Mouse (Mus musculus) liver, embryonic 13.5 days (tissue): ENCODE results near the gene Tnk2. TPM values are rescaled to one million over a fixed set of nuclear protein-coding genes. Genes with fewer than 3 reads are reported as not detected.

Experiments used
- ATAC-seq: fragments of 200-750 bp; cut with Nextera tagmentation; 2 replicates; pipeline ENCODE4 v1.8.0; 2017; ENCODE audit warnings: low read depth, mild to moderate bottlenecking, moderate number of reproducible peaks, moderate library complexity
- DNase-seq: peaks from one replicate; pipeline ENCODE4 v3.0.0; 2022
- H3K27ac ChIP-seq: fragments of 300-500 bp; sonication (generic); 2 replicates; pipeline ENCODE4 v1.5.1; 2015; ENCODE audit warnings: moderate library complexity, mild to moderate bottlenecking, inconsistent platforms
- H3K27me3 ChIP-seq: fragments of 300-500 bp; sonication (generic); 2 replicates; pipeline ENCODE4 v1.6.1; 2015; ENCODE audit warnings: mild to moderate bottlenecking, inconsistent platforms
- H3K36me3 ChIP-seq: fragments of 300-500 bp; sonication (generic); 2 replicates; pipeline ENCODE4 v1.6.1; 2015; ENCODE audit warnings: mild to moderate bottlenecking, inconsistent platforms
- H3K4me1 ChIP-seq: fragments of 300-500 bp; sonication (generic); replicated peaks from 2 replicates; pipeline ENCODE4 v1.6.1; 2015; ENCODE audit warnings: inconsistent platforms
- H3K4me2 ChIP-seq: fragments of 300-500 bp; sonication (generic); 2 replicates; pipeline ENCODE4 v1.6.1; 2015; ENCODE audit warnings: inconsistent platforms, mild to moderate bottlenecking, moderate library complexity
- H3K4me3 ChIP-seq: fragments of 300-500 bp; sonication (generic); replicated peaks from 2 replicates; pipeline ENCODE4 v1.5.1; 2015; ENCODE audit warnings: mild to moderate bottlenecking, inconsistent platforms
- H3K9ac ChIP-seq: fragments of 300-500 bp; sonication (generic); 2 replicates; pipeline ENCODE4 v1.6.1; 2015; ENCODE audit warnings: mild to moderate bottlenecking, inconsistent platforms
- H3K9me3 ChIP-seq: fragments of 300-500 bp; sonication (generic); replicated peaks from 2 replicates; pipeline ENCODE4 v1.6.1; 2016; ENCODE audit warnings: inconsistent platforms
- WGBS: fragments of 180-500 bp; shearing (Covaris S2); methylation state at CpG from one replicate; pipeline ENCODE4 v1.1.7; 2015; ENCODE audit not compliant: insufficient replicate concordance; 5-methylcytosine and 5-hydroxymethylcytosine counted together
- polyA plus RNA-seq: library from polyadenylated mRNA; unstranded; fragments of >200 nt; fragmentation: Nextera tagmentation; extraction: Ambion mirVana; gene quantifications from 2 replicates; pipeline ENCODE4 v1.2.1, GENCODE M21; 2015

Gene Tnk2
- polyA plus RNA-seq, 1 experiment from 2014 or later, result 4.9 TPM

GRCm38 (mm10) chr16:32660557-32661321 lies 17.1 kb downstream of the Tnk2 start:
- DNase-seq, result no peak
- ATAC-seq, result no peak
- no peaks in the 10 kb centered on the region for H3K27me3 ChIP-seq
- H3K4me2 ChIP-seq, result no peak overlapping the region
- H3K36me3 ChIP-seq, result no peaks in the 10 kb centered on the region
- no peak overlapping the region for H3K4me3 ChIP-seq
- peak overlapping the region; percentile 56 for H3K27ac ChIP-seq
- WGBS, result 64% methylated on average over 10 of the region's 10 CpGs
- peaks cover 99% of the 10 kb centered on the region for H3K4me1 ChIP-seq
- H3K9me3 ChIP-seq, result no peaks in the 10 kb centered on the region
- H3K9ac ChIP-seq, result peak overlapping the region; percentile 33; the same call in 1 of the 2 replicates

GRCm38 (mm10) chr16:32661493-32661921 lies 17.8 kb downstream of the Tnk2 start:
- Histone ChIP-seq H3K9ac (peak overlapping the region; percentile 33; the same call in 1 of the 2 replicates), H3K36me3 (no peaks in the 10 kb centered on the region), H3K4me3 (no peak overlapping the region), H3K27me3 (no peaks in the 10 kb centered on the region), H3K27ac (peak overlapping the region; percentile 56), H3K9me3 (no peaks in the 10 kb centered on the region), H3K4me1 (peaks cover 99% of the 10 kb centered on the region), H3K4me2 (no peak overlapping the region)
- no peak for ATAC-seq
- no peak for DNase-seq
- 39% methylated on average over 10 of the region's 10 CpGs for WGBS

- 89% methylated on average over 7 of the region's 7 CpGs for WGBS
- peak overlapping the region; percentile 56; the same call in 1 of the 2 replicates for H3K27ac ChIP-seq
- DNase-seq (no peak), ATAC-seq (no peak)
- H3K9me3 ChIP-seq, result no peaks in the 10 kb centered on the region
- H3K9ac ChIP-seq, result no peak overlapping the region
- 0 out of 2 replicates have a peak, but pooled peaks cover 2% of the 10 kb centered on the region for H3K36me3 ChIP-seq
- peaks cover 100% of the 10 kb centered on the region for H3K4me1 ChIP-seq
- H3K27me3 ChIP-seq, result no peaks in the 10 kb centered on the region
- H3K4me2 ChIP-seq, result no peak overlapping the region
- no peak overlapping the region for H3K4me3 ChIP-seq
Measured at GRCm38 (mm10) chr16:32662372-32662771, 18.7 kb downstream of the Tnk2 start.

GRCm38 (mm10) chr16:32663231-32663858 lies 19.7 kb downstream of the Tnk2 start:
- Histone ChIP-seq H3K27ac (peak overlapping the region; percentile 96), H3K4me2 (peak overlapping the region; percentile 37), H3K27me3 (no peaks in the 10 kb centered on the region), H3K9ac (peak overlapping the region; percentile 70), H3K4me1 (peaks cover 100% of the 10 kb centered on the region), H3K4me3 (no peak overlapping the region), H3K9me3 (no peaks in the 10 kb centered on the region), H3K36me3 (peaks cover 10% of the 10 kb centered on the region; the same call in 1 of the 2 replicates)
- 75% methylated on average over 9 of the region's 9 CpGs for WGBS
- DNase-seq (no peak), ATAC-seq (no peak)

GRCm38 (mm10) chr16:32664211-32664610 lies 20.5 kb downstream of the Tnk2 start:
- ATAC-seq (no peak), DNase-seq (no peak)
- Histone ChIP-seq H3K4me2 (peak overlapping the region; percentile 37), H3K4me3 (no peak overlapping the region), H3K27ac (peak overlapping the region; percentile 96), H3K9me3 (no peaks in the 10 kb centered on the region), H3K27me3 (no peaks in the 10 kb centered on the region), H3K9ac (peak overlapping the region; percentile 70), H3K4me1 (peaks cover 100% of the 10 kb centered on the region), H3K36me3 (peaks cover 14% of the 10 kb centered on the region)
- WGBS, result 36% methylated on average over 2 of the region's 2 CpGs

GRCm38 (mm10) chr16:32665851-32666665 lies 22.4 kb downstream of the Tnk2 start:
- Histone ChIP-seq H3K4me3 (peak overlapping the region; percentile 26; the same call in 1 of the 2 replicates), H3K36me3 (peaks cover 33% of the 10 kb centered on the region), H3K27me3 (no peaks in the 10 kb centered on the region), H3K9ac (peak overlapping the region; percentile 70), H3K27ac (peak overlapping the region; percentile 96), H3K9me3 (no peaks in the 10 kb centered on the region), H3K4me2 (peak overlapping the region; percentile 59), H3K4me1 (peaks cover 100% of the 10 kb centered on the region)
- peak; percentile 82 for DNase-seq
- whole genome bisulfite sequencing, result 2% methylated on average over 11 of the region's 11 CpGs
- ATAC-seq, result peak; percentile 94

GRCm38 (mm10) chr16:32666671-32667551 lies 23.2 kb downstream of the Tnk2 start:
- H3K27ac ChIP-seq, result peak overlapping the region; percentile 96
- H3K36me3 ChIP-seq, result peaks cover 41% of the 10 kb centered on the region
- H3K4me3 ChIP-seq, result 0 out of 2 replicates have a peak overlapping the region, but pooled peaks have one; percentile 6
- WGBS, result 48% methylated on average over 9 of the region's 9 CpGs
- H3K4me1 ChIP-seq, result peaks cover 100% of the 10 kb centered on the region
- ATAC-seq (no peak), DNase-seq (no peak)
- no peaks in the 10 kb centered on the region for H3K27me3 ChIP-seq
- H3K4me2 ChIP-seq, result peak overlapping the region; percentile 59
- no peaks in the 10 kb centered on the region for H3K9me3 ChIP-seq
- peak overlapping the region; percentile 70 for H3K9ac ChIP-seq

- H3K4me1 ChIP-seq, result peaks cover 100% of the 10 kb centered on the region
- WGBS, result 58% methylated on average over 3 of the region's 3 CpGs
- H3K9ac ChIP-seq, result peak overlapping the region; percentile 70
- H3K9me3 ChIP-seq, result no peaks in the 10 kb centered on the region
- peaks cover 46% of the 10 kb centered on the region for H3K36me3 ChIP-seq
- DNase-seq, result no peak
- no peak for ATAC-seq
- no peak overlapping the region for H3K4me3 ChIP-seq
- H3K27me3 ChIP-seq, result no peaks in the 10 kb centered on the region
- H3K4me2 ChIP-seq, result no peak overlapping the region
- peak overlapping the region; percentile 96 for H3K27ac ChIP-seq
Measured at GRCm38 (mm10) chr16:32667552-32667872, 23.8 kb downstream of the Tnk2 start.

- H3K4me2 ChIP-seq, result no peak overlapping the region
- H3K4me1 ChIP-seq, result peaks cover 100% of the 10 kb centered on the region
- 82% methylated on average over 10 of the region's 10 CpGs for WGBS
- H3K9me3 ChIP-seq, result no peaks in the 10 kb centered on the region
- H3K27me3 ChIP-seq, result no peaks in the 10 kb centered on the region
- no peak for DNase-seq
- peak overlapping the region; percentile 96 for H3K27ac ChIP-seq
- no peak for ATAC-seq
- H3K4me3 ChIP-seq, result no peak overlapping the region
- 0 out of 2 replicates have a peak overlapping the region, but pooled peaks have one; percentile 19 for H3K9ac ChIP-seq
- peaks cover 46% of the 10 kb centered on the region for H3K36me3 ChIP-seq
Measured at GRCm38 (mm10) chr16:32668030-32668429, 24.4 kb downstream of the Tnk2 start.

GRCm38 (mm10) chr16:32668472-32668871 lies 24.8 kb downstream of the Tnk2 start:
- H3K9me3 ChIP-seq, result no peaks in the 10 kb centered on the region
- peaks cover 46% of the 10 kb centered on the region for H3K36me3 ChIP-seq
- peak overlapping the region; percentile 96; the same call in 1 of the 2 replicates for H3K27ac ChIP-seq
- H3K4me3 ChIP-seq, result no peak overlapping the region
- no peaks in the 10 kb centered on the region for H3K27me3 ChIP-seq
- H3K9ac ChIP-seq, result no peak overlapping the region
- H3K4me2 ChIP-seq, result no peak overlapping the region
- WGBS, result 84% methylated on average over 4 of the region's 4 CpGs
- peaks cover 100% of the 10 kb centered on the region for H3K4me1 ChIP-seq
- ATAC-seq (no peak), DNase-seq (no peak)
